Mouse (Mus musculus) regulatory T cell (primary cell): ENCODE data around the gene Glis2.

ENCODE experiments used
- in situ Hi-C: fragments of 300-600 bp; cut with MboI, MseI; formaldehyde crosslinking; loops from one replicate; pipeline ENCODE4 v1.15.1; 2025; ENCODE audit warnings: high pct_unique_total_duplicates

Gene Glis2

GRCm38 (mm10) chr16:4602766-4603452 lies 8.4 kb downstream of the Glis2 start:
- in situ Hi-C loops: no loop called here

- in situ Hi-C loops: no loop called here
These were observed 8.9 kb downstream of the Glis2 start for GRCm38 (mm10) chr16:4603453-4603837.

- in situ Hi-C loops: no loop called here
These were observed 9.9 kb downstream of the Glis2 start for GRCm38 (mm10) chr16:4604293-4604837.

- in situ Hi-C loops: loop anchor here (5.0 kb wide), 1 partner anchor 123 kb away; no protein-coding TSS in a partner anchor
These were observed 11.1 kb downstream of the Glis2 start for GRCm38 (mm10) chr16:4605514-4606131.

GRCm38 (mm10) chr16:4606431-4607084 lies 12.0 kb downstream of the Glis2 start:
- in situ Hi-C loops: loop anchor here (5.0 kb wide), 1 partner anchor 124 kb away; no protein-coding TSS in a partner anchor

- in situ Hi-C loops: loop anchor here (5.0 kb wide), 1 partner anchor 126 kb away; no protein-coding TSS in a partner anchor
These were observed 13.5 kb downstream of the Glis2 start for GRCm38 (mm10) chr16:4607818-4608531.

- in situ Hi-C loops: loop anchor here (5.0 kb wide), 1 partner anchor 126 kb away; no protein-coding TSS in a partner anchor
These were observed 14.1 kb downstream of the Glis2 start for GRCm38 (mm10) chr16:4608532-4609059.

- in situ Hi-C loops: loop anchor here (5.0 kb wide), 2 partner anchors 44 to 304 kb away; no protein-coding TSS in a partner anchor
These were observed 16.7 kb downstream of the Glis2 start for GRCm38 (mm10) chr16:4611193-4611592.

- in situ Hi-C loops: loop anchor here (5.0 kb wide), 2 partner anchors 44 to 304 kb away; no protein-coding TSS in a partner anchor
These were observed 17.2 kb downstream of the Glis2 start for GRCm38 (mm10) chr16:4611676-4612075.

GRCm38 (mm10) chr16:4613736-4614135 lies 19.2 kb downstream of the Glis2 start:
- in situ Hi-C loops: loop anchor here (5.0 kb wide), 2 partner anchors 46 to 306 kb away; no protein-coding TSS in a partner anchor

GRCm38 (mm10) chr16:4614639-4615038 lies 20.1 kb downstream of the Glis2 start:
- in situ Hi-C loops: loop anchor here (5.0 kb wide), 2 partner anchors 47 to 307 kb away; no protein-coding TSS in a partner anchor

- in situ Hi-C loops: no loop called here
These were observed 20.8 kb downstream of the Glis2 start for GRCm38 (mm10) chr16:4615297-4615696.

GRCm38 (mm10) chr16:4616829-4617228 lies 22.3 kb downstream of the Glis2 start:
- in situ Hi-C loops: no loop called here

- in situ Hi-C loops: no loop called here
These were observed 29.6 kb downstream of the Glis2 start for GRCm38 (mm10) chr16:4624074-4624473.

GRCm38 (mm10) chr16:4624481-4625110 lies 30.1 kb downstream of the Glis2 start, which contains the start of gene Pam16:
Gene Pam16 (minus strand): TSS chr16:4624988.
- in situ Hi-C loops: no loop called here

- in situ Hi-C loops: no loop called here
These were observed 32.6 kb downstream of the Glis2 start for GRCm38 (mm10) chr16:4627105-4627504.

- in situ Hi-C loops: no loop called here
These were observed 34.4 kb downstream of the Glis2 start for GRCm38 (mm10) chr16:4628898-4629419.

GRCm38 (mm10) chr16:4629950-4630349 lies 35.4 kb downstream of the Glis2 start:
- in situ Hi-C loops: loop anchor here (5.0 kb wide), 1 partner anchor 37 kb away; no protein-coding TSS in a partner anchor

GRCm38 (mm10) chr16:4632050-4632449 lies 37.5 kb downstream of the Glis2 start:
- in situ Hi-C loops: loop anchor here (5.0 kb wide), 1 partner anchor 35 kb away; no protein-coding TSS in a partner anchor

- in situ Hi-C loops: loop anchor here (5.0 kb wide), 1 partner anchor 34 kb away; no protein-coding TSS in a partner anchor
These were observed 39.1 kb downstream of the Glis2 start for GRCm38 (mm10) chr16:4633661-4634060.
